Mouse (Mus musculus) stomach, embryonic 14.5 days (tissue): Measurements from ENCODE around the gene 4930402F06Rik. TPM values are rescaled to one million over a fixed set of nuclear protein-coding genes. Genes with fewer than 3 reads are reported as not detected.

ENCODE experiments used
- ATAC-seq: fragments of 200-750 bp; cut with Nextera tagmentation; 2 replicates; pipeline ENCODE4 v1.8.0; 2017; ENCODE audit warnings: low read depth, moderate TSS enrichment; ENCODE audit not compliant: insufficient number of reproducible peaks, insufficient read depth, low FRiP score
- H3K27ac ChIP-seq: fragments of 300-500 bp; sonication (generic); 2 replicates; pipeline ENCODE4 v1.5.1; 2014; ENCODE audit warnings: mild to moderate bottlenecking, low read length, moderate library complexity, mixed read lengths
- H3K27me3 ChIP-seq: fragments of 300-500 bp; sonication (generic); 2 replicates; pipeline ENCODE4 v1.6.1; 2014; ENCODE audit warnings: low read length, control low read depth, mixed read lengths; ENCODE audit not compliant: control insufficient read depth, insufficient read depth
- H3K36me3 ChIP-seq: fragments of 300-500 bp; sonication (generic); 2 replicates; pipeline ENCODE4 v1.6.1; 2014; ENCODE audit warnings: mild to moderate bottlenecking, control low read depth, low read length, moderate library complexity, mixed read lengths; ENCODE audit not compliant: control insufficient read depth, insufficient read depth
- H3K4me1 ChIP-seq: fragments of 300-500 bp; sonication (generic); 2 replicates; pipeline ENCODE4 v1.6.1; 2014; ENCODE audit warnings: low read length, control low read depth, mixed read lengths; ENCODE audit not compliant: control insufficient read depth, insufficient read depth
- H3K4me2 ChIP-seq: fragments of 300-500 bp; sonication (generic); replicated peaks from 2 replicates; pipeline ENCODE4 v1.6.1; 2014; ENCODE audit warnings: low read depth, low read length, control low read depth
- H3K4me3 ChIP-seq: fragments of 300-500 bp; sonication (generic); 2 replicates; pipeline ENCODE4 v1.5.1; 2014; ENCODE audit warnings: low read depth, low read length, control low read depth
- H3K9ac ChIP-seq: fragments of 300-500 bp; sonication (generic); replicated peaks from 2 replicates; pipeline ENCODE4 v1.6.1; 2014; ENCODE audit warnings: low read depth, mild to moderate bottlenecking, control low read depth, low read length, moderate library complexity, mixed read lengths
- H3K9me3 ChIP-seq: fragments of 300-500 bp; sonication (generic); 2 replicates; pipeline ENCODE4 v1.6.1; 2016; ENCODE audit warnings: low read depth, low read length, control low read depth; ENCODE audit not compliant: control insufficient read depth
- WGBS: fragments of 180-500 bp; shearing (Covaris S2); extraction: QIAGEN DNeasy Blood & Tissue Kit; methylation state at CpG from one replicate; pipeline ENCODE4 v1.1.7; 2014; 5-methylcytosine and 5-hydroxymethylcytosine counted together
- polyA plus RNA-seq: library from polyadenylated mRNA; unstranded; fragments of >200 nt; fragmentation: Nextera tagmentation; extraction: Ambion mirVana; gene quantifications from 2 replicates; pipeline ENCODE4 v1.2.1, GENCODE M21; 2014

Gene 4930402F06Rik
- polyA plus RNA-seq, 1 experiment from 2014 or later: not detected

- ATAC-seq: no peak
- Histone ChIP-seq H3K9me3 (no peaks in the 10 kb centered on the region), H3K36me3 (no peaks in the 10 kb centered on the region), H3K9ac (no peak overlapping the region), H3K4me1 (no peaks in the 10 kb centered on the region), H3K27me3 (no peaks in the 10 kb centered on the region), H3K4me2 (no peak overlapping the region), H3K4me3 (no peak overlapping the region), H3K27ac (no peak overlapping the region)
These were observed 26.3 kb downstream of the 4930402F06Rik start for GRCm38 (mm10) chr2:35370686-35371085.

GRCm38 (mm10) chr2:35367629-35368028, 29.3 kb downstream of the 4930402F06Rik start, which contains the start of gene 4930568D16Rik:
TSS of gene 4930568D16Rik (minus strand) at chr2:35367729.
- ATAC-seq: no peak
- 72% methylated on average over 2 of the region's 2 CpGs for WGBS
- Histone ChIP-seq H3K36me3 (no peaks in the 10 kb centered on the region), H3K4me3 (no peak within 1 kb of the TSS), H3K27me3 (no peaks in the 10 kb centered on the region), H3K4me1 (no peaks in the 10 kb centered on the region), H3K9ac (no peak within 1 kb of the TSS), H3K27ac (no peak within 1 kb of the TSS), H3K9me3 (no peaks in the 10 kb centered on the region), H3K4me2 (no peak within 1 kb of the TSS)

- no peaks in the 10 kb centered on the region for H3K27me3 ChIP-seq
- no peak overlapping the region for H3K4me2 ChIP-seq
- no peak overlapping the region for H3K9ac ChIP-seq
- no peak overlapping the region for H3K27ac ChIP-seq
- H3K4me3 ChIP-seq: no peak overlapping the region
- WGBS: 47% methylated on average over 5 of the region's 5 CpGs
- H3K36me3 ChIP-seq: no peaks in the 10 kb centered on the region
- H3K4me1 ChIP-seq: no peaks in the 10 kb centered on the region
- peak; percentile 18; the same call in 1 of the 2 replicates for ATAC-seq
- H3K9me3 ChIP-seq: no peaks in the 10 kb centered on the region
These were observed 47.8 kb downstream of the 4930402F06Rik start for GRCm38 (mm10) chr2:35349184-35349583.

- 58% methylated on average over 2 of the region's 2 CpGs for WGBS
- Histone ChIP-seq H3K27me3 (no peaks in the 10 kb centered on the region), H3K27ac (no peak overlapping the region), H3K4me2 (no peak overlapping the region), H3K36me3 (no peaks in the 10 kb centered on the region), H3K9ac (no peak overlapping the region), H3K9me3 (no peaks in the 10 kb centered on the region), H3K4me3 (no peak overlapping the region), H3K4me1 (no peaks in the 10 kb centered on the region)
- no peak for ATAC-seq
These were observed 51.0 kb downstream of the 4930402F06Rik start for GRCm38 (mm10) chr2:35345984-35346383.

- Histone ChIP-seq H3K4me2 (no peak overlapping the region), H3K4me3 (no peak overlapping the region), H3K36me3 (no peaks in the 10 kb centered on the region), H3K9me3 (no peaks in the 10 kb centered on the region), H3K4me1 (peaks cover 2% of the 10 kb centered on the region; the same call in 1 of the 2 replicates), H3K27me3 (no peaks in the 10 kb centered on the region), H3K9ac (no peak overlapping the region), H3K27ac (no peak overlapping the region)
- WGBS: 72% methylated on average over 3 of the region's 3 CpGs
- ATAC-seq: no peak
These were observed 54.4 kb downstream of the 4930402F06Rik start for GRCm38 (mm10) chr2:35342605-35343004.

GRCm38 (mm10) chr2:35338707-35339106, 58.3 kb downstream of the 4930402F06Rik start:
- Histone ChIP-seq H3K27ac (peak overlapping the region; percentile 1; the same call in 1 of the 2 replicates), H3K4me3 (no peak overlapping the region), H3K9ac (no peak overlapping the region), H3K4me2 (no peak overlapping the region), H3K9me3 (no peaks in the 10 kb centered on the region), H3K36me3 (no peaks in the 10 kb centered on the region), H3K4me1 (peaks cover 6% of the 10 kb centered on the region; the same call in 1 of the 2 replicates), H3K27me3 (no peaks in the 10 kb centered on the region)
- ATAC-seq: no peak
- WGBS: 62% methylated on average over 6 of the region's 6 CpGs

- no peaks in the 10 kb centered on the region for H3K9me3 ChIP-seq
- no peak overlapping the region for H3K4me2 ChIP-seq
- no peaks in the 10 kb centered on the region for H3K36me3 ChIP-seq
- H3K9ac ChIP-seq: no peak overlapping the region
- H3K4me1 ChIP-seq: peaks cover 6% of the 10 kb centered on the region; the same call in 1 of the 2 replicates
- peak overlapping the region; percentile 1; the same call in 1 of the 2 replicates for H3K27ac ChIP-seq
- H3K27me3 ChIP-seq: no peaks in the 10 kb centered on the region
- no peak for ATAC-seq
- no peak overlapping the region for H3K4me3 ChIP-seq
- WGBS: 63% methylated on average over 1 of the region's 1 CpGs
These were observed 58.9 kb downstream of the 4930402F06Rik start for GRCm38 (mm10) chr2:35338036-35338435.

- Histone ChIP-seq H3K4me2 (peak overlapping the region; percentile 98), H3K27me3 (no peaks in the 10 kb centered on the region), H3K9ac (no peak overlapping the region), H3K36me3 (no peaks in the 10 kb centered on the region), H3K4me3 (peak overlapping the region; percentile 83; the same call in 1 of the 2 replicates), H3K27ac (peak overlapping the region; percentile 91), H3K4me1 (peaks cover 6% of the 10 kb centered on the region; the same call in 1 of the 2 replicates), H3K9me3 (no peaks in the 10 kb centered on the region)
- 47% methylated on average over 10 of the region's 10 CpGs for WGBS
- no peak for ATAC-seq
These were observed 59.6 kb downstream of the 4930402F06Rik start for GRCm38 (mm10) chr2:35337419-35337818.
